Comparison of ENCODE assay signal across 9 mouse cellular contexts in the genomic region with DNA sequence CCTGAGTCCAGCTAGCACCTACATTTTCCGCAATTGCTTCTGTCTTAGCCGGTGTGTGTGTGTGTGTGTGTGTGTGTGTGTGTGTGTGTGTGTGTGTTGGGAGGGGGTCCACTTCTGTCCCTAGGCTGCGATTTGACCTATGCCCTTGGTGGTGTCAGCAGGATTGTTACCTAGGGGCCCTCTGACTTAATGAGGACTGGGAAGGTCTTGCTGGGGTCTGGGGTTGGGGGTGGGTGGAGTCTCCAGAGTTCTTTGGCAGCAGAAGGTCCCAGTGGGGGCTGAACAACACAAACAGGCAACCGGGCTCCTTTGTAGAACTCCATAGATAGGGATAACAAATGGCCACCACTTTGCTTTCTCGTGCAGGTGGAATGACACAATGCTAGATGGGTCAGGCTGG. TPM values are rescaled to one million over a fixed set of nuclear protein-coding genes. Genes with fewer than 3 reads are reported as not detected.
DNase-seq lines count a peak whose midpoint lies in the region; ATAC-seq lines count a peak whose summit lies in the region.
"Had no signal": no experiment of that assay in that cellular context is flagged by ENCODE, and none has a peak within 500 bp of the region (broad histone marks: within the 10 kb centered on the region; RNA-seq: fewer than 3 reads in every experiment).

No protein-coding gene starts in this region.

- H3K4me3 ChIP-seq in heart, embryonic 16.5 days (ENCODE audit: low read length) = peak overlapping the region; percentile 52
- peak overlapping the region; percentile 23 for H3K4me3 ChIP-seq in intestine, embryonic 14.5 days (ENCODE audit: low read depth, low read length)
- H3K4me3 ChIP-seq in midbrain, embryonic 16.5 days (ENCODE audit: low read depth, low read length) = peak overlapping the region; percentile 27

- ATAC-seq in heart, embryonic 16.5 days (replicated peaks; ENCODE audit: extremely low read depth, insufficient read depth, low FRiP score) = no peak
- no peak for ATAC-seq in intestine, embryonic 14.5 days (replicated peaks; ENCODE audit: low FRiP score, low TSS enrichment, low read depth)
- 0 out of 2 replicates have a peak, but pooled peaks have one; percentile 19 for ATAC-seq in midbrain, embryonic 16.5 days

- H3K27me3 ChIP-seq in heart, embryonic 16.5 days (ENCODE audit: control insufficient read depth, insufficient read depth, low read length) = peaks cover 15% of the 10 kb centered on the region; the same call in 1 of the 2 replicates
- H3K27me3 ChIP-seq in intestine, embryonic 14.5 days (replicated peaks; ENCODE audit: control insufficient read depth, insufficient read depth, low read length) = peaks cover 5% of the 10 kb centered on the region; the same call in 1 of the 2 replicates
- no peaks in the 10 kb centered on the region for H3K27me3 ChIP-seq in midbrain, embryonic 16.5 days (ENCODE audit: control insufficient read depth, insufficient read depth, low read depth, low read length)

- peak overlapping the region; percentile 65 for H3K9ac ChIP-seq in heart, embryonic 16.5 days (ENCODE audit: low read length)
- no peak overlapping the region for H3K9ac ChIP-seq in intestine, embryonic 14.5 days (ENCODE audit: low read length)
- H3K9ac ChIP-seq in midbrain, embryonic 16.5 days (ENCODE audit: low read depth, low read length) = no peak overlapping the region

- no peak for DNase-seq in heart, adult 18-20 months
- peak; percentile 43 for DNase-seq in embryo, embryonic 9.5 days (ENCODE audit: extremely low spot score)
- DNase-seq in intestine, embryonic 14.5 days (ENCODE audit: low spot score) = no peak
- no peak for DNase-seq in natural killer cell, adult 2 months (ENCODE audit: low spot score in 2 of 2)
- no peak for DNase-seq in adrenal gland, postnatal 25 days
- DNase-seq in left cerebral cortex, postnatal 25 days (ENCODE audit: low spot score in 2 of 2) = no peak

- no peaks in the 10 kb centered on the region for H3K36me3 ChIP-seq in heart, embryonic 16.5 days (ENCODE audit: control insufficient read depth, insufficient read depth)
- no peaks in the 10 kb centered on the region for H3K36me3 ChIP-seq in intestine, embryonic 14.5 days (ENCODE audit: control insufficient read depth, insufficient read depth, low read length)
- no peaks in the 10 kb centered on the region for H3K36me3 ChIP-seq in midbrain, embryonic 16.5 days (ENCODE audit: control insufficient read depth, insufficient read depth, low read length)

- 18% methylated on average over 5 of the region's 5 CpGs for WGBS in heart, embryonic 16.5 days
- WGBS in intestine, embryonic 14.5 days = 12% methylated on average over 5 of the region's 5 CpGs
- WGBS in midbrain, embryonic 16.5 days = 5% methylated on average over 5 of the region's 5 CpGs

- intact Hi-C loops in left cerebral cortex, postnatal 25 days (cut with DNase I) = no loop called here

- no peaks in the 10 kb centered on the region for H3K9me3 ChIP-seq in heart, embryonic 16.5 days (replicated peaks; ENCODE audit: control insufficient read depth, low read length)
- H3K9me3 ChIP-seq in intestine, embryonic 14.5 days (ENCODE audit: control insufficient read depth, low read length) = no peaks in the 10 kb centered on the region
- H3K9me3 ChIP-seq in midbrain, embryonic 16.5 days (replicated peaks; ENCODE audit: control insufficient read depth, low read length, poor library complexity, severe bottlenecking) = no peaks in the 10 kb centered on the region

- H3K27ac ChIP-seq in heart, embryonic 16.5 days (ENCODE audit: low read length) = no peak overlapping the region
- no peak overlapping the region for H3K27ac ChIP-seq in intestine, embryonic 14.5 days (ENCODE audit: low read depth)
- H3K27ac ChIP-seq in midbrain, embryonic 16.5 days (ENCODE audit: low read length) = no peak overlapping the region

- peaks cover 9% of the 10 kb centered on the region for H3K4me1 ChIP-seq in heart, embryonic 16.5 days (ENCODE audit: control insufficient read depth, insufficient read depth, low read length)
- no peaks in the 10 kb centered on the region for H3K4me1 ChIP-seq in intestine, embryonic 14.5 days (replicated peaks; ENCODE audit: control insufficient read depth, insufficient read depth, low read length)
- peaks cover 8% of the 10 kb centered on the region for H3K4me1 ChIP-seq in midbrain, embryonic 16.5 days (ENCODE audit: control insufficient read depth, insufficient read depth, low read length)

- H3K4me2 ChIP-seq in heart, embryonic 16.5 days (ENCODE audit: low read depth, low read length) = peak overlapping the region; percentile 77
- H3K4me2 ChIP-seq in intestine, embryonic 14.5 days (ENCODE audit: low read length) = peak overlapping the region; percentile 60
- peak overlapping the region; percentile 60 for H3K4me2 ChIP-seq in midbrain, embryonic 16.5 days (ENCODE audit: low read length)

RNA-seq across cellular contexts. Expression of gene Nhlh2, which starts 14.0 kb away (rescaled TPM):
- polyA plus RNA-seq in heart, embryonic 16.5 days (2015; fragmentation: Nextera tagmentation; extraction: Ambion mirVana) = not detected in 2 replicates
- not detected for total RNA-seq in heart, adult 18-20 months (2021)
- 0.08 TPM in 1 of 2 replicates, not detected in the other for polyA plus RNA-seq in intestine, embryonic 14.5 days (2014; fragmentation: Nextera tagmentation; extraction: Ambion mirVana)
- polyA plus RNA-seq in midbrain, embryonic 16.5 days (2015; fragmentation: Nextera tagmentation; extraction: Ambion mirVana) = 27.2 and 49.6 TPM in 2 replicates
- not detected in 2 replicates for total RNA-seq in adrenal gland, postnatal 25 days (2021)
- total RNA-seq in left cerebral cortex, postnatal 25 days (2021) = under 1 TPM; 0.18 to 0.27 TPM
- polyA plus RNA-seq: thymus, postnatal 0 days had no signal
